Mouse (Mus musculus) CD8-positive naive resting alpha-beta T cell, adult 2 months (primary cell): ENCODE results near the gene Ddx43.

Experiments
- DNase-seq, 2 experiments: peaks; one replicate each; pipeline ENCODE4 v3.0.0; 2022; ENCODE audit warnings: low read depth in 2 of 2, low spot score in 2 of 2

Ddx43 gene

GRCm38 (mm10) chr9:78442579-78443392, 47.2 kb downstream of the Ddx43 start, which contains the start of gene Cgas:
Gene Cgas, minus strand, starts transcription at chr9:78443237.
- peak; percentile 42 to 49 for DNase-seq

- DNase-seq, result no peak
These were observed 52.0 kb downstream of the Ddx43 start for GRCm38 (mm10) chr9:78447606-78447972.

DNA sequence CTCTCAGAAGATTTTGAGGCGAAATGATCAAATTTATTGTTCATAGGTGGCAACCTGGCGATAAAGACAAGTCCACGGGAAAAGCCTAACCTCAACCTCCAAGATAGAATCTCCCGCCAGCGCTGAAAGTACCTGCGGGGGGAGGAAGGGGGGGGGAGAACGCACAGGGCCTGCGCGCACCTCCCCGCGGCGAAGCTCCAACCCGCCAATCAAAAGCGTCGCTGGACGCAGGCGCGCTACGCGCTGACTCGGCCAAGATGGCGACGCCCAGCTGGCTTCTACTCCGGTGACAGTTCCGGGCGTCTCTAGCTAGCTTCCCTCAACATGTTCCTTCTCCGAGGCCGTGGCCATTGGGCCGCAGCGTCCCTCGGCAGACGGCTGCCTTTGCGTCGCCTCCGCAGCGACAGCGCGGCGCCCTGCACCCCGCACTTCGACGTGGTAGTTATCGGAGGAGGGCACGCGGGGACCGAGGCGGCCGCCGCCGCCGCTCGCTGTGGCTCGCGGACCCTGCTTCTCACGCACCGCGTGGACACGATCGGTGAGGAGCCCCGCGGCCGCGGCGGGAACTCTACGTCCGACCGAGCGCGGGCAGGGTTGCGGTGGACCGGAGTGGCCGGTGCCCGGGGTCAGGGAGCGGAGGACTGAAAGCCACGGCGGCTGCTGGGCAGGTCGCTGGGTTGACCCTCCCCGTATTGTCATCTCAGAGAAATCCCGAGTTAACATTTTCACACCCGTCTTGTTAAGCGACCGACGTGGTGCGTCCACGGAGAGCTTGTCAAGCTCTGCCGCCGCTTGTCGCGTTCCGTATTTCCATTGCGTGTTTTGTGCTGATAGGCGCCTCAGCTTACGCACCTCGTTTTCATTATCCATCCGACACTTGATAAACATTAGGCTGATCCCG, 52.6 kb downstream of the Ddx43 start, which contains the start of the genes Mto1 and Gm17324:
Mto1 (plus strand) TSS at position 236 of the 901 bp plus-strand sequence.
Gm17324 (minus strand) TSS at position 814 of the 901 bp plus-strand sequence.
- DNase-seq, result peak; percentile 80 to 84

GRCm38 (mm10) chr9:78450404-78450803, 54.8 kb downstream of the Ddx43 start:
- DNase-seq, result no peak

DNA sequence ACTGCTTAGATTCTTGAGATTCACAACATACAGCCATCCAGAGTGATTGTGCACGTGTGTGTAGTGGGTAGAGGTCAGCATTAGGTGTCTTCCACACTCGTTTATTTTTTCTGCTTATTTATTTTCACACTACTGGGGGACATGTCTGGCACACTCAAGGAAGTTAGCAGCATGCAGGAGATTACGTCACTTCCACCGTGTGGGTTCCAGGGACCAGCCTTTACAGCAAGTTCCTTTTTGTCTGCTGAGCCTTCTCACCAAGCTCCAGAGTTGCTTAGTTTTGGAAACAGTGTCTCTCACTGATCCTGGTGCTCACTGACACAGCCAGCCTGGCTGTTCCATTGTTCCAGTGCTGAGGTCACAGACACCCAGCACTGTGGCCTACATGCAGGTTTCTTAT, 55.8 kb downstream of the Ddx43 start:
- DNase-seq, result no peak

- no peak for DNase-seq
These were observed 61.4 kb downstream of the Ddx43 start for GRCm38 (mm10) chr9:78457026-78457425.

DNA sequence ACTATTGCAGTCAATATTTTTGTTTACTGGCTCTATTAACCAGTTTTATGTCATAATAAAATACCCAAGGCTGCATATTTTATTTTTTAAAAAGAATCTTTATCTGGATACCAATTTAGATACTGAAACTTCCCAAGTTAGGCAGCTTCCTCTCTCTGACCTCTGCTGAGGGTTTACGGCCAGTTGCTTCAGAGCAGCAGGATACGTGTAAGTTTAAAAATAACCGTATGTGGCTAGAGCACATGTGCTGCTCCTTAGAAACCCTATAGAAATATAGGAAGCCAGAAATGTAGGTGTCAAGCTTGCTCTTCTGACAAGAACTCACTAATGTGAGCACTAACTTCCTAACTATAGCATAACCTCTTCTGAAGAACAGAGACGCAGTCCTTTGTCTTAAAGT, 67.8 kb downstream of the Ddx43 start:
- no peak for DNase-seq

DNA sequence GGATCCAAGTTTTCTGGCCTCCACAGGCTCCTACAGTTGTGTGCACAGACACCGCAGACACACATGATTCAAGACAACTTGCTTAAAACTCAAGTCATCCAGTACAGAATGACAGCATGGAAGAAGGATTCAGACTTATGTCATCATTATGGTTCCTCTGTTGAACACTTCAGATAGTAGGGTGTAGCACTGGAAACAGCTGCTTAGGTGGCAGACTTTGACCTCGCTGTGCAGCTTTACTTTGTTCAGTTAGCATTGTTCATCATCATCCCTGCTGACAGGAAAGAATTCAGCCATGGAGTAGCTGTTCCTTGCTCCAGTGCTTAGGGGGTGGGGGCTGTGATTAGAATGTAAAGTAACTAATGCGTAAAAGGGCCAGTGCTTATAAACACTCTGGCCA, 70.1 kb downstream of the Ddx43 start:
- no peak for DNase-seq
